Mouse (Mus musculus) adrenal gland, postnatal 25 days (tissue): ENCODE data around the gene Tmed6. TPM values are rescaled to one million over a fixed set of nuclear protein-coding genes. Genes with fewer than 3 reads are reported as not detected.
"Not testable (repeated sequence)": the region's sequence is repeated elsewhere in the genome, so short reads cannot be mapped to it uniquely, and the experiment has no call there.

Experiments
- DNase-seq: peaks from one replicate; pipeline ENCODE4 v3.0.0; 2021; ENCODE audit warnings: mixed read lengths
- long read RNA-seq: library from polyadenylated mRNA; stranded (forward); transcript quantifications from one replicate; pipeline ENCODE4 v2.0.0, GENCODE M21; 2021
- total RNA-seq: library from RNA; stranded (reverse); gene quantifications from 2 replicates; pipeline ENCODE4 v1.2.3, GENCODE M21; 2021

Tmed6 gene
- total RNA-seq = not detected in 2 replicates
- long read RNA-seq = 0 reads

DNA sequence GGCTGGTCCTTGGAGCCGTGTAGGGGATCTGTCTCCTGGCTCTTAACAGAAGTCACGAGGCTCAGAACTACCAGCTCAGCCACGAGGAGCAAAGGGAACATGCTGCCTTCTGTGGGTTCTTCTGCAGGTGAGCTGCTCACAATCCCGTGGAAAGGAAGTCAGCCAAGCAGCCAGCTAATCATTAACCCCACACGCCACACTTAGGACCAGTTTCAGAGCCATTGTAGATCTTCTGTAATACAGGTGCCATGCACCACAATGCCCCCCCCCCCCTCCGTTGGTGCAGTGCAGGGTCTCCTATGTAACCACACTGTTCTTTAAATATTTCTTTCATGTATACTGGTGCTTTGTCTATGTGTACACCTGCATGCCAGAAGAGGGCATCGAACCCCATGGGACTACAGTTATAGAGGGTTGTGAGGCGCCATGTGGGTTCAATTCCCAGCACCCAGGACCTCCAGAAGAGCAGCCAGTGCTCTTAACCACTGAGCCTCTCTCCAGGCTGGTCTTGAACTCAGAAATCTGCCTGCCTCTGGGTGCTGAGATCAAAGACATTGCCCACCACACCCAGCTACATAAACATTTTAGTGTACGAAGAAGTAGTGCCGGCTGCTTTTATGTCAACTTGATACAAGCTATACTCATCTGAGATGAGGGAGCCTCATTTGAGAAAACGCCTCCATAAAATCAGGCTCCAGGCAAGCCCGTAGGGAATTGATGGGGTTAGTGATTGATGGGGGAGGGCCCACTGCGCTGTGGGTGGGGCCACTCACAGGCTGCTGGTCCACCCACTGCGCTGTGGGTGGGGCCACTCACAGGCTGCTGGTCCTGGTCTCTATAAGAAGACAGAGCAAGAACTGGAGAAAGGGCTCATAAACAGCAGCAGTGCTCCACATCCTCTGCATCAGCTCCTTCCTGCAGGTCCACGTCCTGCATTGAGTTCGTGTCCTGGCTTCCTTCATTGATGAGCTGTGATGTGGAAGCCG, at the start of gene Tmed6:
Tmed6 (minus strand) TSS at position 134 of the 986 bp plus-strand sequence.
- peak; percentile 23 for DNase-seq

DNA sequence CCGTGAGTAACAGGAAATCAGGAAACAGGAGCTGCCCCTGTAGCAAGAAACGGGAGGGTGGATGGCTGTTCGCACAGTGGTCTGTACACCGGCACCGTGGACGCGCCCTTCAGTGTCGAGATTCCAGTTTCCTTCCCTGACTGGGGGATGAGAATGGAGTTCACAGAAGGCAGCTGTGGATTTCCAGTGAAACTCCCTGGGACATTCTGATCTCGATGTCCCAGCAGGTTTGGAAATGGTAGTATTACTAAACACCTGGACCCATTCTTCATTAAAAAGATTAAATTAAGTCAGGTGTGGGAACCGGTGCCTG, 49.5 kb upstream of the Tmed6 start:
- no peak for DNase-seq

DNA sequence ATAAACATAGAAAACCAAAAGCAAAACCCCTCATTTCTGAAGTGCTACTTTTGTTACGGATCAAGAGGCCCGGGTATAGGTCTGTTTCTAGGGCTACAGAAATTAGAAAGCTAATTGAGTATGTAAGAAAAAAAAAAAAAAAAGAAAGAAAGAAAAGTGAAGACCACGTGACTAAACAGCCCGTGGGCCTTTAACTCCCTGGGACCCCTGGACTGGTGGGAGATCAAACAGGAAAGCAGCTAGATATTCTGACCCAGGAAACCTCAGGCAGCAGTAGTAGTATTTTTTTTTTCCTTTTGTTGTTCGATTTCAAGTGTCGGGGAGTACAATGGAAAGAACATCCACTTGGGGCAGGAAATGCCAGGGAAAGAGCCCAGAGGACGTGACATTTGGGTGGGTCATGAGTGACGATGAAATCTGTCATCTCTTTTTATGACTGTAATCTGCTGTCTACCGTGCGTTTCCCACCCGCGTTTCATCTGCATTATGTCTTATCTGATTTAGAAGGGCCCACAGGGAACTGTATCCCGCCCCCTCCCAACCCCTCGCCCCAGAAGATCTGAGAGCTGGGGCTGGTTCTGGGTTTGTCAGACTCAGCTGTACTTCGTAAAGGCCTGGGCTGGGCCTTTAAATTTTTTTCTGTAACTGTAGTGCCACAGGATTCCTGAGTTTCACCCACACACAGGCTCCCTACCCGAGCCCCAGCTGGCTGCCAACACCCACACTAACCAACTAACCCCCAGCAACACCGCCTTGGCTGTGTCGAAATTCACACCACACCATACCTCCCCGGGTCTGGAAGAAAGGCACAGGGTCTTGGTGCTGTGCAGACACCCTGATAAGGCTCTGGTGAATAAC, 48.9 kb upstream of the Tmed6 start:
- no peak for DNase-seq

DNA sequence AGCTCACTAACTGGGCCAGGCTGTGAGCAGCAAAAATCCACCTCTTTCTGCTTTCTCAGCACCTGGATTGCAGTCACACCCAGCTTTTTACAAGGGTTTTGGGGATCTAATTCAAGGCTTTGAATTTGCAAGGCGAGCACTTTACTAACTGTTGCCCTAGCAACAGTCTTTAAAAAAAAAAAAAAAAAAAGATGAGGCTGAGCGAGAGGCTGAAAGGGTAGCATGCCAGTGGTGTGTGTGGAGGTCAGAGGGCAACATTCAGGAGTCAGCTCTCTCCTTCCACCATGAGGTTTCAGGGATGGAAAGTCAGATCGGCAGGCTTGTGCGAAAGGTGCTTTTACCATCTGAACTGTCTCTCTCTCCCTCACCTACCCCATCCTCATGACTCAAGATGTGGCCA, 47.8 kb upstream of the Tmed6 start:
- no peak for DNase-seq

DNA sequence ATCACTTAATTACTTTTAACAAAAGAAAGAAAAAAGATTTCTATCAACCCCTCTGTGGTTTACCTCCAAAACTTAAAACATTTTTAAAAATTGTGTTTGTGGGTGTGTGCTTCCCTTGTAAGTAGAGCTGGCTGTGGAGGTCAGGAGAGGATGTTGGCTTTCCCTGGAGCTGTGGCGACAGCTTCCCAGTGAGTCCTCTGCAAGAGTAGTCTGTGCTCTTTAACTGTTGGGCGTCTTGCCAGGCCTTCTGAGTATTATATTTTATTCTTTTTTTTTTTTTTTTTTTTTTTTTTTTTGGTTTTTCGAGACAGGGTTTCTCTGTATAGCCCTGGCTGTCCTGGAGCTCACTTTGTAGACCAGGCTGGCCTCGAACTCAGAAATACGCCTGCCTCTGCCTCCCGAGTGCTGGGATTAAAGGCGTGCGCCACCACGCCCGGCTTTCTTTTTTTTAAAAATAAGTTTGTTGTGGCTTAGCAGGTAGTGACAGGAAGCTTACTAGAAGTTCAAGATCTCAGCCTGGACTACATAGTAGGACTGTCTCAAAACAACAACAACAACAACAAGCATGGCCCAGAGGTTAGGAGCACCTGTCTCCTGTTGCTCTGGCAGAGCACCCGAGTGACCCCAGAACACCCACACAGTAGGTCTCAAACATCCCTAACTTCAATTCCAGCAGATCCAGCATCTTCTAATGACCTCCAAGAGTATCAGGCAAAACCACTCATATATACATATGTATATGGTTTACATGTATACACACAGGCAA, 46.1 kb upstream of the Tmed6 start:
- DNase-seq = no peak

DNA sequence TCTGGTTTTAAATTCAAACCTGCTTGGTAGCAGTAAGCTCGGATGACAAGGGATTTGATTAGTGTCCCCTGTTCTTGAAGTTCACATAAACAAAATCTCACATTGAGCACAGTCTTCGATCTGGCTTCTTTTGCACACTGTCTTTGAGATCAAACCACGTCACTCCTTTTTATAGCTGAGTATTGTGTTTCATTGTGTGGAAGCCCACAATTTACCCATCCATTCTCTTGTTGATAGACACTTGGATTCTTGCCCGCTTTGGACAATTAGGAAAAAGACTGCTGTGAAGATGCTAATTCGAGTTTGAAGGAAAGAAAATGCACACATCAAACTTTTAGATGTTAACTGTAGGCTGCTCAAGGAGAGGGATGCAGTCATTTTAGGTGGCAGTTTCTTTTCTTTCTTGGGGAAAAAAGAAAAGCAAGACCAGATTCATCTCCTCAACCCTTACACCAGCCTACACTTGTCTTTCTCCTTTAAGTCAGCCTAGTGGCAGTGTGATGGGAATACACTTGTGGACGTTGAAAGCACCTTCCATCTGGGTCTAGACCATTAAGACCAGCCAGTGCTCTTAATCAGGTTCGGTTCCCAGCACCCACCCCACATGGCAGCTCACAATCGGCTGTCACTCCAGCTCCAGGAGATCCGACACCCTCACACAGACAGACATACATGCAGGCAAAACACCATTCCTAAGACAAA, 45.3 kb upstream of the Tmed6 start:
- DNase-seq = no peak

DNA sequence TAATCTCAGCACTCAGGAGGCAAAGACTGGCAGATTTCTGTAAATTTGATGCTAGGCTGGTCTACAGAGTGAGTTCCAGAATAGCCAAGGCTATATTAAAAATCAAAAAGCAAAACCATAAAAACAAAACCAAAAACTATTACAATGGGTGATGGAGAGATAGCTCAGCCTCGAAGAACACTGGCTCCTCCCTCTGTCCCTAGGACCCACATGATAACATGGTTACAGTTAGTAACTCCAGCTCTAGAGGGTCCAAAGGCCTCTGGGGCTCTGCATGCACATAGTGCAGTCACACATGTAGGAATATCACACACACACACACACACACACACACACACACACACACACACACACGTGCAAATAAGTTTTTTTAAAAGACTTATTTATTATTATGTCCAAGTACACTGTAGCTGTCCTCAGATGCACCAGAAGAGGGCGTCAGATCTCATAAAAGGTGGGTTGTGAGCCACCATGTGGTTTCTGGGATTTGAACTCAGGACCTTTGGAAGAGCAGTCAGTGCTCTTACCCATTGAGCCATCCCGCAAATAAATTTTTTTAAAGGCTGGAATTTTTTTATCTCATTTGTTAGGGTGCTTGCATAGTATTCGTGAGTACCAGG, 44.5 kb upstream of the Tmed6 start:
- no peak for DNase-seq

DNA sequence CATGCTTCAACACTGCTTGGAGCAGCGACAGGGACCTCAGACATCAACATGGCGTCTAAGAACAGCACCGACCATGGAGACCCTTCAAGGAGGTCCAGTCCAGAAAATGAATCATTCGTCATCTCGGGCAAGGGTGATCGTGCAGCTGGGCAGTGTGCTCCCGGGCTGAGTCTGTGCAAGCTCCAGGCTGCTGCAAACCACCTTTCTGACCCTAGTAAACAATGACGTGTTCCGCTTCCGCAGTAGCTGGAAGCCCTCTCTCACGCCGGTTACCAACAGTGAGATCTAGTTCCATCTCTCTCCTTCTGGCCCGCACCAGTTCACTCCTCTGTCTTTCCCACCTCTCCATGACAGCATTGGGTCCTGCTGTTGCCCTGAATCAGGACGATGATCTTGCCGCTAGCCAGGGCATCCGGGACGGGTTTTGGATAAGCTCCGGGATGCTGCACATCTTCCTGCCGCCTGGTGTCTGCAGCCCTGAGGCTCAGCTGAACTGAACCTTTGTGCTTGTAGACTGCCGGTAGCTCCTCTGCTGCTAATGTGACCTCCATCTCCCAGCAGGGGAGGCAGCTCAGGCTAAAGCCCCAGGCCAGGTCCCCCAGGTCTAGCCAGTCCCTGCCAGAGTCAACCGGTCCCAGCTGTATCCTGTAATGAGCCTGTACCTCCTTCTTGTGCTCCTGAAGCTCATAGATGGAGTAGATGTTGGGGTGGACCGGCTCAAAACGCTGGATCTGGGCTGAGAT, 43.7 kb upstream of the Tmed6 start:
- DNase-seq = no peak

DNA sequence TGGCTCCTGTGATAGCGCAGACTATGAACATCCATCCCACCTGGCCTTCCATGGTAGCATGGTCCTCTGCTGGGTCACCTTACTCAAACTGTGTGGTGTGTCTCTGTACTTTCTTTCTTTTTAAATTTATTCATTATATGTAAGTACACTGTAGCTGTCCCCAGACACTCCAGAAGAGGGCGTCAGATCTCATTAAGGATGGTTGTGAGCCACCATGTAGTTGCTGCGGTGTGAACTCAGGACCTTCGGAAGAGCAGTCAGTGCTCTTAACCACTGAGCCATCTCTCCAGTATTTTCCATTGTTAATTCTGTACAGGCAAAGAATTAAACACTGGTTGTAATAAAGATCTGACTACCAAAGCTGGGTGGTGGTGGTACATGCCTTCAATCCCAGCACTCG, 42.6 kb upstream of the Tmed6 start:
- not testable (repeated sequence) for DNase-seq

DNA sequence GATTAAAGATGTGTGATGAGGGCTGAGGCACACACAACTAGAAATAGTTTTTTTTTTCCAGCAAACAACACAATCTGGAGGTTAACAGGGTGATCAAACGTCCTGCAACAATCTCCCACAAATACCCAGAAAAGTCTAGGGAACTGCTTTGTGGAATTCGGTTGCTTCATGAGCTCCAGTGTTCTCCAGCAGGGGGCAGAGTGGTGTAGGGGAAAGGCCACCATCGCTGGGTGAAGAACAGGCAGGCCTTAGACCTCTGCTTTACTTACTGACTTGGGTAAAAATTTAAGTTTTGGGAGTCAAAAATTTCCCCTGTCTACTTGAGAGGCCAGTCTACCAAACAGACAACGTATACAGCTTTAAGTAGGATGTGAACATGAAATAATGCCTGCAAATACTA, 39.1 kb upstream of the Tmed6 start:
- DNase-seq = peak; percentile 82

DNA sequence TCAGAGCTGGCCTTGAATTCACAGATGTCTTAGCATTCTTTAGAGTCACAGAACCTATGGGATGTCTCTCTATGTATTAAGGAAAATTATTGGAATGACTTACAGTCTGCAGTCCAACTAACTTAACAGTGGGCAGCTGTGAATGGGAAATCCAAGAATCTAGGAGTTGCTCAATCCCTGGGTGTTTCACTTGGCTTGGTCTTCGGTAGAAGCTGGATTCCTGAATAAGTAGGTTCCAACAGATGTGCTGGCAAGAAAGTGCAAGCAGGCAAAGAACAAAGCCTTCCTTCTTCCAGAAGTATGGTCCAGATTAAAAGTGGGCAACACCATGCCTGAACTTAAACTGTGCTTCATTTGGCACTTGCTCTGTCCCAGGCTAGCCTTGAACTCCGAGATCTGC, 35.2 kb upstream of the Tmed6 start:
- DNase-seq = no peak

DNA sequence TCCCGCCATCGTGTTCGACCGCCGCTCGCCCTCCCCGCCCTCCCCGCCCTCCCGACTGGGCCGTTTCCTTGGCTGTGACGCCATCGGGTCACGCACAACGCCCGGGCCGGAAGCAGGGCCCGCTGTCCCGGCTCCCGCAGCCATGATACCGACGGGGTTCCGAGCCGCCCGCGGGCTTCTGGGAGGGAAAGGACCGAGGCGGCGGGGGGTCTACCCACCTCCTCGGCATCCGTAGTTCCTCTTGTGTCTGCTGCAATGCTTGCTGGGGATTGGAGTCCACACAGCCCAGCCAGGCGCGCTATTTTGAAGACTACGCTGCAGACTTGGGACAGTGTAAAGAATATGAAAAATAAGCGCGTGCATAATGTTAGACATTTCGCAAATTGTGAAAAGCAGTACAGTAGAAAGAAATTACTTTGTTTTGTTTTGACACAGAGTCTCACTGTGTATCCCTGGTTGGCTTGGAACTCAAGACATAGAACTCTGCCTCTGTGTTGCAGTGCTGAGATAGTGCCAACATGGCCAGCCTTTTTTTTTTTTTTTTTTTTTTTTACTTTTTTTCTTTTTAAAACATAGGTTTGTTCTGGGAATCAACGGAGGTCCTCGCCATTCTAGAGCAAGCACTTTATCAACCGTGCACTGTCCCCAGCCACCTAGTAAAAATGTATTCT, 31.1 kb upstream of the Tmed6 start, which contains the start of gene Terf2:
Terf2 (minus strand) TSS at position 182 of the 671 bp plus-strand sequence.
- peak; percentile 94 for DNase-seq

DNA sequence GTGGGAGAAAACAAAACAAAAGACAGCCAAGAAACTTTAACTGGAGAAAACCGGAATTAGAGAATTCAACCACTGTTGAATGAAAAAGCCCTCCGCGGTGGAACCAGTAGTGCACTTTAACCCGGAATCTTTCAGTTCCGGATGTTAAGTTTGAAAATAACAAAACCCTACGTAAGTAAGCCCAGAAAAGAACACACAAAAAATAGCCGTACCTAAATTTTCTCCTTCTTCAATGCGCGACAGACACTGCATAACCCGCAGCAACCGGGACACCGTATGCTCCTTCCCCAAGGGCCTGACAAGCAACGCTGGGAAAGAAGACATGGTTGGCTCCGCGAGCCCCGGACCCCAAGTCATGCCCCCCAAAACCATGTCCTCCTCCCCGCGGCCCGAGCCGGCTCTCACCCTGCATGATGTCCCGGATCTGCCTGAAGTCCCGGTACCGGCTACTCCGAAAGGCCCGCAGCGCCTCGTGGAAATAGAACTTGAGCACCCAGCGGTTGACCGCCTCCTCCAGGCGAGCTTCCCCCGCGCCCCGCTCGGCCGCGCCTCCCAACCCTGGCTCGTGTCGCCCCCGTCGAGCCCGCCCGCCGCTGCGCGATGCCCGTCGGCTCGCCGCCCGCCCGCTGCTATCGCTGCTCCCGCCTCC, 30.4 kb upstream of the Tmed6 start:
- no peak for DNase-seq

DNA sequence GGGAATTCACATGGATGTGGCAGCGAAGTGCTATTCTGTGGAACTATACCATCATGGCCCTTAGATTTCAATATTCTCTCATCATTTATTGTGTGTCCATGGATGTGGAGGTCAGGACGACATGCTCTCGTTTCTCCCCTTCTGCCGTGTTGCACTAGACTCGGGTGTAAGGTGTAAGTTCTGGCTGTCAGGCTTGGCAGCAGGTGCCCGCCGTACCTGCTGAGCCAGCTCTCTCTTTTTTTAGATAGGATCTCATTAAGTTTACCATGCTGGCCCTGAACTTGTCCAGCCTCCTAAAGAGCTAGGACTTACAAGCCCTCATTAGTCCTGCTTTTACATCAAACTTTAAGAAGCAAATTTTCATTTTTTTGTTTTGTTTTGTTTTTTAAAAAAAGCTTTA, 25.1 kb upstream of the Tmed6 start:
- no peak for DNase-seq

DNA sequence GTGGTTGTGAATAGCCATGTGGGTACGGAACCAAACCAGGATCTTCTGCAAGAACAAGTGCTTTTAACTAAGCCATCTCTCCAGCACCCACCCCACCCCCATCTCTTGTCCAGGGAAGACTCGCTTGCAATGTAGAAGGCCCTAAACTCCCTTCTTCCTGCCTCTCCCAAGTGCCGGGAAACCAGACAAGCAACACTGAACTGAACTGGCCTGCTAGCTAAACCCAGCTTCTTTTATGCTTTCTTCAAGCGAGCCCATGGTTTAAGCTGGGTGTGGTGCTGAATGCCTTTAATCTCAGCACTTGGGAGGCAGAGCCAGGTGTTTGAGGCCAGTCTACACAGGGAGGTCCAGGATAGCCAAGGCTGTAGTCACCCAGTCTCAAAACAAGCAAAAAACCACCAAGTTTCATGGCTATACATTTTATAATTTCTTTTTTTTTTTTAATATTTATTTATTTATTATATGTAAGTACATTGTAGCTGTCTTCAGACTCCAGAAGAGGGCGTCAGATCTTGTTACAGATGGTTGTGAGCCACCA, 23.2 kb upstream of the Tmed6 start:
- no peak for DNase-seq

DNA sequence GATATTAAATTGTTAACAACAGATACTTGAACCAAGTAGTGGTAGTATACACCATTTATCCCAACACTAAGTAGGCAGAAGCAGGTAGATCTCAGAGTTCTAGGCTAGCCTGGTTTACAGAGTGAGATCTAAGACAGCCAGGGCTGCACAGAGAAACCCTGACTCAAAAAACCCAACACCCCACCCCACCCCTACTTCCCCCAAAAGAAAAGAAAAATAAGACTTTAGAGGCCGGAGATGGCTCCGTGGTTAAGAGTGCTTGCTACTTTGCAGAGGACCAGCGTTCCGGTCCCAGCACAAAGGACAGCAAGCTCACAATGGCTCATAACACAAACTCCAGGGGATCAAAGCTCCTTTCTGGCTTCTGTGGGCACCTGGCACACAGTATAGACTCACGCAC, 20.6 kb upstream of the Tmed6 start:
- no peak for DNase-seq

DNA sequence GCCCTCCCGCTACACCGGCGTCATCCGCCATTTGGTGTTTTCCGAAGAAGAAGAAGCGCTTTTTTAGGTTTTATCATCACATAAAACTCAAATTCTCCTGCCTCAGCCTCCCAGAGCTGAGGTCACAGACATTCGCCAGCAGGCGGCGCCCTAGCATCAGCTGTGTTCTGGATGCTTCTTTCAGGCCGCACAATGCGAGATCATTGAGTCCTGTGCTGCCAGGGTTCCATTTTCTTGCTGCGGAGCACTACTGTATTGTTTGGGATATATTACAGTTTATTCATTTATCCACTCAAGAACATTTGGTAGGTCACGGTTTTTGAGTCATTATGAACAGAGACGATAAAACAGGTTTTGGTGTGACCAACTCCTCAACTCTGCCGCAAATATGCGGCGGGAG, 19.9 kb upstream of the Tmed6 start:
- no peak for DNase-seq

DNA sequence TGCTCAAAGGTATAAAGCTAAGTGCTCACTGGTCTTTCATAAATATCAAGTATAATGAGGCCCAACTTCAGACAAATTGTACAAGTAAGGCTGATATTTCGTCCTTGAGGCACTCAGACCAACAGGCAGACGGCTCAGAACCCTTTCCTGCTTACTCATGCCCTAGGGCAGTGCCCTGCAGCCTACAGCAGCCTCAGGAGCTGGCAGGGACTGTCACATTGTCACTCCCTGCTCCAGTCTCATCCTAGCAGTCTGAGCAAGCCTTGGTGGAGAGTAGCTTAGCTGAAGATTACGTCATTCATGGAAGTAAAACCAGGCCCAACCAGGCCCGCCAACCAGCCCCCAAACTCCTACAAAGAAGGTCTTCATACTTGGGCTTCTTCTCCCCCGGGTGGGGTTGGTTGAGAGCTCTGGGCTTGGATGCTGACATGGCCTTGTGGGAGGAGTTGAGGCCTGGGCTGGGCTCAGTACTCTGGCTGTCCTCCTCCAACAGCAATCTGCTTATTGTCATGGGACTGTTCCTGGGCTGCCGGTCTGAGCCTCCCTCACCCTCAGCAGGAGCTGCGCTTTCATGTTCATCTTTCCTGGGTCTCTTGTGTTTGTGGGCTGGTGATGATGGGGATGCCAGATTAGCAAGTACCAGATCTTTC, 10.9 kb upstream of the Tmed6 start:
- DNase-seq = peak; percentile 44

DNA sequence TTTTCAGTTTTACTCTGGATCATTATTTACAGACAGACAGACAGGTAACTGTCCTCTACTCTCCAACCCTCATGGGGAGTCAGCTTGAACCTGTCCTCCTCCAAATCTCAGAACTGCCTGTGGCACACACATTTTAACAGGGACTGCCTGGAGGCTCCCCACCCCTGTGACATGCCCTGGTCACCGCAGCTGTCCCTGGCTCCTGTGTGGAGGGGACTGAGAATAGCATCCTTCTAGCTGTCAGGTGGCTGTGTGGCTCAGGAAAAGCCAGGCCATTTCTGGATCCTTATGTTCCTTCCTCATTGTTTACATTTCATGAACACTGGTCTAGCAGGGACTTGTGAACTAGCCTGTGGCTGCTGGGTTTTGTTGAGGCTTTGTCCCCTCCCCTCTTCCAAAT, 8.7 kb upstream of the Tmed6 start:
- no peak for DNase-seq
